Mouse (Mus musculus) midbrain, postnatal 0 days (tissue): ENCODE results near the gene Bnc2. TPM values are rescaled to one million over a fixed set of nuclear protein-coding genes. Genes with fewer than 3 reads are reported as not detected.

Experiments
- ATAC-seq: fragments of 200-750 bp; cut with Nextera tagmentation; 2 replicates; pipeline ENCODE4 v1.8.0; 2017; ENCODE audit warnings: moderate number of reproducible peaks, mild to moderate bottlenecking, moderate TSS enrichment, moderate library complexity; ENCODE audit not compliant: low FRiP score
- DNase-seq: peaks from one replicate; pipeline ENCODE4 v3.0.0-alpha.2; 2015; ENCODE audit warnings: low spot score
- H3K27ac ChIP-seq: fragments of 300-500 bp; sonication (generic); 2 replicates; pipeline ENCODE4 v1.5.1; 2014; ENCODE audit warnings: low read depth, mild to moderate bottlenecking, low read length, mixed read lengths
- H3K27me3 ChIP-seq: fragments of 300-500 bp; sonication (generic); 2 replicates; pipeline ENCODE4 v1.6.1; 2014; ENCODE audit warnings: low read length, control low read depth, mixed read lengths; ENCODE audit not compliant: insufficient read depth
- H3K36me3 ChIP-seq: fragments of 300-500 bp; sonication (generic); 2 replicates; pipeline ENCODE4 v1.6.1; 2014; ENCODE audit warnings: low read length, control low read depth, mixed read lengths; ENCODE audit not compliant: insufficient read depth
- H3K4me1 ChIP-seq: fragments of 300-500 bp; sonication (generic); 2 replicates; pipeline ENCODE4 v1.6.1; 2014; ENCODE audit warnings: mild to moderate bottlenecking, control low read depth, antibody characterized with exemption, low read length, mixed read lengths; ENCODE audit not compliant: insufficient read depth
- H3K4me2 ChIP-seq: fragments of 300-500 bp; sonication (generic); 2 replicates; pipeline ENCODE4 v1.6.1; 2014; ENCODE audit warnings: low read depth, mild to moderate bottlenecking, low read length, mixed read lengths; ENCODE audit not compliant: poor library complexity, severe bottlenecking
- H3K4me3 ChIP-seq: fragments of 300-500 bp; sonication (generic); 2 replicates; pipeline ENCODE4 v1.5.1; 2014; ENCODE audit warnings: low read depth, mild to moderate bottlenecking, low read length, moderate library complexity
- H3K9ac ChIP-seq: fragments of 300-500 bp; sonication (generic); replicated peaks from 2 replicates; pipeline ENCODE4 v1.6.1; 2014; ENCODE audit warnings: mild to moderate bottlenecking, low read length, moderate library complexity, mixed read lengths; ENCODE audit not compliant: poor library complexity, severe bottlenecking
- H3K9me3 ChIP-seq: fragments of 300-500 bp; sonication (generic); 2 replicates; pipeline ENCODE4 v1.6.1; 2016; ENCODE audit warnings: low read length, control low read depth
- CTCF ChIP-seq: IDR thresholded peaks from 2 replicates; pipeline ENCODE4 v1.5.1; 2016; ENCODE audit warnings: antibody characterized with exemption, mild to moderate bottlenecking
- WGBS: fragments of 180-500 bp; shearing (Covaris S2); extraction: QIAGEN DNeasy Blood & Tissue Kit; methylation state at CpG from one replicate; pipeline ENCODE4 v1.1.7; 2014; 5-methylcytosine and 5-hydroxymethylcytosine counted together
- polyA plus RNA-seq: library from polyadenylated mRNA; unstranded; fragments of >200 nt; fragmentation: Nextera tagmentation; extraction: Ambion mirVana; gene quantifications from 2 replicates; pipeline ENCODE4 v1.2.1, GENCODE M21; 2015
- total RNA-seq: library from RNA; depleted of rRNA; stranded (reverse); fragments of >200 nt; gene quantifications from 2 replicates; pipeline ENCODE4 v1.2.3, GENCODE M21; 2014

The Bnc2 gene
- total and polyA plus RNA-seq, 2 experiments from 2014 or later: 14.1 to 27.5 TPM

- H3K4me3 ChIP-seq: no peak overlapping the region
- no peaks in the 10 kb centered on the region for H3K4me1 ChIP-seq
- H3K27me3 ChIP-seq: no peaks in the 10 kb centered on the region
- no peak for ATAC-seq
- H3K9me3 ChIP-seq: no peaks in the 10 kb centered on the region
- H3K4me2 ChIP-seq: no peak overlapping the region
- no peak for DNase-seq
- no peaks in the 10 kb centered on the region for H3K36me3 ChIP-seq
- H3K9ac ChIP-seq: no peak overlapping the region
- no peak for TF ChIP-seq CTCF
- no peak overlapping the region for H3K27ac ChIP-seq
- 88% methylated on average over 14 of the region's 14 CpGs for WGBS
Observed at GRCm38 (mm10) chr4:84276081-84276480, 399.0 kb downstream of the Bnc2 start.

DNA sequence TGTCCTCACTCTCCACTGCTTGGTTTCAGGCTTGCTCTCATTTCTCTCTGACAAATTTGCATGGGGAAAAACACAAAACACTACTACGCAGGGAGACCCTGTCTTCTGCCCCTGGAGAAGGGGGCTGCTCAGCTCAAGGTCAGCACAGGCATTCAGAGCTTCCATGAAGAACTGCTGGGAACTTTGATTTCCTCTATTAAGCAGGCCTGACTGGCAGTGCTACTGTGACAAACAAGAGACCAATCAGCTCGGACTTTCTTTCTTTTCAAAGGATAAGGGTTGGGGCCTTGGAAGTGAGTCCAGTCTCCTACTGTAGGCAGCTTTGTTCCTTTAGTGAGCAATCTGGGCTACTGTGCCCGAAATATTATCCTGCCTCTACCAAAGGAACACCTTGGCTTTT, 400.9 kb downstream of the Bnc2 start:
- Histone ChIP-seq H3K4me1 (no peaks in the 10 kb centered on the region), H3K27ac (no peak overlapping the region), H3K36me3 (no peaks in the 10 kb centered on the region), H3K27me3 (no peaks in the 10 kb centered on the region), H3K4me2 (no peak overlapping the region), H3K9ac (no peak overlapping the region), H3K4me3 (no peak overlapping the region), H3K9me3 (no peaks in the 10 kb centered on the region)
- DNase-seq: peak; percentile 22
- 51% methylated on average over 3 of the region's 3 CpGs for WGBS
- TF ChIP-seq CTCF: no peak
- ATAC-seq: no peak

GRCm38 (mm10) chr4:84272867-84273266, 402.2 kb downstream of the Bnc2 start:
- WGBS: 81% methylated on average over 2 of the region's 2 CpGs
- no peaks in the 10 kb centered on the region for H3K9me3 ChIP-seq
- ATAC-seq (no peak), DNase-seq (no peak)
- H3K4me2 ChIP-seq: no peak overlapping the region
- no peaks in the 10 kb centered on the region for H3K4me1 ChIP-seq
- no peaks in the 10 kb centered on the region for H3K36me3 ChIP-seq
- H3K9ac ChIP-seq: no peak overlapping the region
- no peak for TF ChIP-seq CTCF
- H3K27me3 ChIP-seq: no peaks in the 10 kb centered on the region
- no peak overlapping the region for H3K4me3 ChIP-seq
- no peak overlapping the region for H3K27ac ChIP-seq

GRCm38 (mm10) chr4:84269845-84270244, 405.2 kb downstream of the Bnc2 start:
- H3K9ac ChIP-seq: no peak overlapping the region
- DNase-seq (no peak), ATAC-seq (no peak)
- H3K9me3 ChIP-seq: no peaks in the 10 kb centered on the region
- WGBS: 81% methylated on average over 6 of the region's 6 CpGs
- H3K36me3 ChIP-seq: no peaks in the 10 kb centered on the region
- no peak overlapping the region for H3K4me2 ChIP-seq
- no peak overlapping the region for H3K4me3 ChIP-seq
- H3K27me3 ChIP-seq: no peaks in the 10 kb centered on the region
- no peak for TF ChIP-seq CTCF
- no peak overlapping the region for H3K27ac ChIP-seq
- no peaks in the 10 kb centered on the region for H3K4me1 ChIP-seq

- H3K4me1 ChIP-seq: no peaks in the 10 kb centered on the region
- no peaks in the 10 kb centered on the region; the same call in 1 of the 2 replicates for H3K27me3 ChIP-seq
- no peak overlapping the region for H3K4me3 ChIP-seq
- no peak overlapping the region for H3K27ac ChIP-seq
- H3K4me2 ChIP-seq: no peak overlapping the region
- DNase-seq (no peak), ATAC-seq (no peak)
- no peaks in the 10 kb centered on the region for H3K9me3 ChIP-seq
- 93% methylated on average over 2 of the region's 2 CpGs for WGBS
- H3K36me3 ChIP-seq: no peaks in the 10 kb centered on the region
- no peak for TF ChIP-seq CTCF
- H3K9ac ChIP-seq: no peak overlapping the region
Observed at GRCm38 (mm10) chr4:84247356-84247755, 427.7 kb downstream of the Bnc2 start.

- ATAC-seq (no peak), DNase-seq (no peak)
- Histone ChIP-seq H3K27ac (no peak overlapping the region), H3K4me2 (no peak overlapping the region), H3K9ac (no peak overlapping the region), H3K36me3 (no peaks in the 10 kb centered on the region), H3K9me3 (no peaks in the 10 kb centered on the region), H3K4me3 (no peak overlapping the region), H3K27me3 (no peaks in the 10 kb centered on the region), H3K4me1 (no peaks in the 10 kb centered on the region)
- WGBS: 65% methylated on average over 7 of the region's 7 CpGs
- TF ChIP-seq CTCF: no peak
Observed at GRCm38 (mm10) chr4:84232346-84232745, 442.7 kb downstream of the Bnc2 start.
